Mouse (Mus musculus) adrenal gland, adult 2 months (tissue): ENCODE measurements at regions not wholly inside any gene's neighbourhood (a gene's known extent, or its start where the extent isn't known, plus 50 kb on each side); places are given as distances from the start of the nearest gene placed in this dataset.

Experiments used
- DNase-seq: peaks from one replicate; pipeline ENCODE4 v3.0.0; 2021
- microRNA-seq, 2 experiments: library from miRNA; unstranded; fragments of <30 nt; microRNA quantifications; one replicate each; pipeline ENCODE4 v1.2.0; 2021

GRCm38 (mm10) chr7:115382876-115383275 is 639.4 kb downstream of the Insc start:
- no peak for DNase-seq

- no peak for DNase-seq
Observed at GRCm38 (mm10) chr7:115388874-115389273, 645.4 kb downstream of the Insc start.

GRCm38 (mm10) chr7:115392520-115392919 is 646.1 kb downstream of the Sox6 start:
- no peak for DNase-seq

- no peak for DNase-seq
Observed at GRCm38 (mm10) chr7:115398202-115398601, 640.4 kb downstream of the Sox6 start.

GRCm38 (mm10) chr7:115399461-115399860 is 639.1 kb downstream of the Sox6 start:
- no peak for DNase-seq

GRCm38 (mm10) chr7:115407889-115408288 is 630.7 kb downstream of the Sox6 start:
- DNase-seq = no peak

- peak; percentile 23 for DNase-seq
Observed at GRCm38 (mm10) chr7:115408915-115409314, 629.7 kb downstream of the Sox6 start.

GRCm38 (mm10) chr7:115410501-115411230 is 627.9 kb downstream of the Sox6 start:
- no peak for DNase-seq

- no peak for DNase-seq
Observed at GRCm38 (mm10) chr7:115411456-115411855, 627.1 kb downstream of the Sox6 start.

GRCm38 (mm10) chr7:115415147-115415561 is 623.4 kb downstream of the Sox6 start:
- no peak for DNase-seq

Small RNA genes in the stretch of these regions (microRNA-seq; reads per million reads assigned to microRNA genes)
- 0 reads per million in 2 experiments for gene Gm27684
